Mouse (Mus musculus): ENCODE data around the gene Polr3a.

GRCm38 (mm10) chr14:24501256-24501655 lies 14.4 kb upstream of the Polr3a start:
- no peak for TF ChIP-seq GATA1 (IDR thresholded peaks at IDR 0.05; ENCODE audit: borderline replicate concordance, low read length)
- TF ChIP-seq FLI1 (IDR thresholded peaks at IDR 0.05; ENCODE audit: low read length) = no peak

All from megakaryocyte, embryonic 14.5 days (primary cell).